Mouse (Mus musculus) testis, postnatal 14 days (tissue): ENCODE measurements around the gene Sult6b2.

Experiments
- DNase-seq: peaks from one replicate; pipeline ENCODE4 v3.0.0; 2021; ENCODE audit warnings: low spot score

Sult6b2 gene

GRCm38 (mm10) chr6:142738225-142738624 is 66.1 kb downstream of the Sult6b2 start:
- DNase-seq, result no peak

DNA sequence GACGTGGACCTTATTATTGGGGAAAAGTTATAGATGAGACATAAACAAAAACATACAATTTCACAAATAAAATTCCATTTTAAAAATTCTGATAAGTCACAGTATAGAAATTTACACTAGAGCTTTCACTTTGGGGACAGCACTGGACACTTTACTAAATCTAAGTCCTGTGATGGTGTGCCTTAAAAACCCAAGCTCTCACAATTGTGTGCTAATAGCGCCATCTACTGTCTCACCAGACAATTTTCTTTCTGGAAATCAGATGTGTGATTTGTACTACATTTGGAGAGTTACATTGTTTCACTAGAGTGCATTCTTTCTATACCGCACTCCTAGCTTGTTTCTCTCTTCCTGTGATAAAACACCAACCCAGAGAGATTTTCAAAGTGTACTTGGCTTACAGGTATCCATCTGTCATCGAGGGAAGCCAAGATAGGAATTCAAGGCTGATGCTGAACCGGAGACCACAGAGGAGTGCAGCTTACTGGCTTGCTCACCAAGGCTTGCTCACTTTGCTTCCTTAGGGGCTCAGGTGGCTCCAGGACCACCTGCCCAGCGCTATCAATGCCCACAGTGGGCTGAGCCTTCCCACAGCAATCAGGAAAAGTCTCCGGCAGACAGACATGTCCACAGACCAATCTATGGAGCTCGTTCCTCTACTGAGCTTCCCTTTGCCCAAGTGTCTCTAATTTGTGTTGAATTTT is 68.8 kb downstream of the Sult6b2 start:
- DNase-seq, result no peak
